Mouse (Mus musculus): ENCODE data around the gene Mpig6b. TPM values are rescaled to one million over a fixed set of nuclear protein-coding genes. Genes with fewer than 3 reads are reported as not detected.
A peak's percentile ranks its signal among the peaks of the same experiment; 100 is the strongest.
"Not testable (repeated sequence)": the region's sequence is repeated elsewhere in the genome, so short reads cannot be mapped to it uniquely, and the experiment has no call there.

The Mpig6b gene
- polyA plus RNA-seq, 1 experiment from 2014 or later, result 0.74 TPM

DNA sequence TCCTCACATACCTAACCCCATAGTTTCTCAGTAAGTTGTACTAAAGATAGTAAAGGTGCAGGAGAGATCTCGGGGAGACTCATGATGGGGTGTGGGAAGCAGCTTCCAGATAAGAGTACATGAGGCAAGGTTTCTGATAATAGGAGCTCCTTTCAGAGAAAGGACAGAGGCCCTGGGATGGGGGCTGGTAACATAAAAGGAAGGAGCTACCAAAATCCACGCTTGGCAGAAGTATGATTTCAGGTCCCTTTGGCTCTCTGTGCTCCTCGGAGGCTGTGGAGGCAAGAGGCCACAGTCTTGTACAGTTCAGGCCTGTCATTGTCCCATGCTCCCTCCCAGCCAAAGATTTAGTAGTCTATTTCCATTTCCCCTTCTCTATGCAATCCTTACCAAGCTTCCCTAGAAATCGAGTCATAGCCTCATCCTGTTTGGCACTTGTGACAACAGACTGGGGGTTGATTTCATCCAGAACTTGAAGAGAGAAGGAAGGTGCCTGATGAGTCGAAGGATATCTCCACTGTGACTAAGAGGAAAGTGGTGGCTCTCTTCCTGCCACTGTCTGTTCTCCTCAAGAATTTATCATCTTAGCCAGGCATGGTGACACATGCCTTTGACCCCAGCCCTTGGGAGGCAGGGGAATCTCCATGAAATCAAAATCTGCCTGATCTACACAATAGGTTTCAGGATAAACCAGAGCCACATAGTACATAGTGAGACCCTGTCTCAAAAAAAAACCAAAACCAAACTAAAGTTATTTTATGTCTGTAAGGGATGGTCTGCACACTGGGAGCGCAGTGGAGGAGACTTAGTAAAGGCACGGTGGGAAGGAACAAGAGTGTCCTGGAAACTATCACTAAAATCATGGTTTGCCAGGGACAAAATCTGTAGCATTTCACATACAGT is 20.8 kb downstream of the Mpig6b start:
- DNase-seq (ENCODE audit: low spot score) (no peak), ATAC-seq (replicated peaks; ENCODE audit: insufficient number of reproducible peaks, low FRiP score, low TSS enrichment, low read depth) (no peak)
- H3K4me2 ChIP-seq (ENCODE audit: low read depth, low read length), result peak overlapping the region; percentile 87; the same call in 1 of the 2 replicates
- no peaks in the 10 kb centered on the region for H3K9me3 ChIP-seq (replicated peaks; ENCODE audit: control insufficient read depth, low read length)
- no peak overlapping the region for H3K9ac ChIP-seq (replicated peaks; ENCODE audit: low read length)
- H3K27me3 ChIP-seq (ENCODE audit: control insufficient read depth, insufficient read depth, low read length), result no peaks in the 10 kb centered on the region
- no peak overlapping the region for H3K27ac ChIP-seq (replicated peaks; ENCODE audit: low read depth, low read length)
- H3K36me3 ChIP-seq (replicated peaks; ENCODE audit: control insufficient read depth, insufficient read depth, low read depth, low read length), result no peaks in the 10 kb centered on the region
- no peaks in the 10 kb centered on the region; the same call in 1 of the 2 replicates for H3K4me1 ChIP-seq (ENCODE audit: control insufficient read depth, insufficient read depth, low read length)
- peak overlapping the region; percentile 41; the same call in 1 of the 2 replicates for H3K4me3 ChIP-seq (ENCODE audit: low read depth, low read length)
- 92% methylated on average over 7 of the region's 7 CpGs for WGBS

DNA sequence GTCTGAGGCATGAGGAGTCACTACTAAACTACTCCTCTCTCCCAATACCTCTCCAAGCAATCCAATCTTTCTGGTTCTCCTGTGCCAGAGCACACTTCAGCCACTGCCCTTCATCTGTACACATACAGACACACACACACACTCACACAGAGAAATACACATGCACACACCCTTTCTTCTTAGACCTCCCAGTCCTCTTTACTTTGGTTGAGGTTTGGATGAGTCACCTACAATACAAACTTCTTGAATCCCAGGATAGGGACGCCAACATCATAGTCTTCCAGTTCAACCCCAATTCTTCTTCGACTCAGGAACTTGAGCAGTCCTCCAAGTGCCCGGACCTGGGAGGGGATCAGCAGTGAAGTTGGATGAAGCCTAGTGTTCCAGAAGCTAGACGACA is 22.2 kb downstream of the Mpig6b start:
- no peak overlapping the region for H3K9ac ChIP-seq (replicated peaks; ENCODE audit: low read length)
- 86% methylated on average over 4 of the region's 4 CpGs for WGBS
- H3K27me3 ChIP-seq (ENCODE audit: control insufficient read depth, insufficient read depth, low read length), result no peaks in the 10 kb centered on the region
- H3K4me2 ChIP-seq (ENCODE audit: low read depth, low read length), result no peak overlapping the region
- no peak overlapping the region for H3K27ac ChIP-seq (replicated peaks; ENCODE audit: low read depth, low read length)
- H3K36me3 ChIP-seq (replicated peaks; ENCODE audit: control insufficient read depth, insufficient read depth, low read depth, low read length), result no peaks in the 10 kb centered on the region
- ATAC-seq (replicated peaks; ENCODE audit: insufficient number of reproducible peaks, low FRiP score, low TSS enrichment, low read depth) (no peak), DNase-seq (ENCODE audit: low spot score) (no peak)
- H3K9me3 ChIP-seq (replicated peaks; ENCODE audit: control insufficient read depth, low read length), result no peaks in the 10 kb centered on the region
- H3K4me1 ChIP-seq (ENCODE audit: control insufficient read depth, insufficient read depth, low read length), result no peaks in the 10 kb centered on the region
- no peak overlapping the region for H3K4me3 ChIP-seq (ENCODE audit: low read depth, low read length)

DNA sequence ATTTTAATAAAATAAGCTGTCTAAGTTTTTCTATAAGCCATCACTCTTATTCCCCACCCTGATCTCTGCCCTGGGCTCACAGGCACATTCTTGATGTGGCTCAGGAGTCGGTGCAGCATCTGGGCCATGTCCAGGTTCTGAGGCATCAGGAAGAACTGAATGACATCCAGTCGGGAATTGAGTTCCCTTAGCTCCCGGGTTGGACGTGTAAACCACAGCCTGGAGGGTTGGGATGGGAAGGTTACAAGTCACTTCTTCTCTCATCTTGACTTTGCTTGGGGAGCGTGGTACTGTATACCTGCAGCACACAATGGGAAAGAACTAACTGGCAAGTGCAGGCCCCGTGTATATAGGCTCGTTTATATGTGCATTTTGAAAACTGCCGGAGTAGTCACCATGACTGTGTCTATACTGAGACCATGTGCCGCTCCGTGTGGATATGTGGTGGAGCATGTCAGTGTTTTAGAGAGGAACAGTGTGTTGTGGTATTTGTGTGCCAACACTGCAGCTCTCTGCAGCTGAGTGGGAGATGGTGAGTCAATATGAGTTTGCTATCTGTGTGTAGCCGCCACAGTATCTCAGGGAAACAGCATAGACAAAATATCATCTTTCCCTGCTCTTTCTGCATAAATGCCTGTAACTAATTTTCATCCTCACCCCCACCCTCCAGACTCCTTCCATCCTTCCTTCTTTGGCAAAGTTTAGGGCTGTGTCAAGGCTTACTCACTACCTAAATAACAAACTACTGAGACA is 26.7 kb downstream of the Mpig6b start:
- Histone ChIP-seq H3K4me2 (ENCODE audit: low read depth, low read length) (no peak overlapping the region), H3K9me3 (replicated peaks; ENCODE audit: control insufficient read depth, low read length) (no peaks in the 10 kb centered on the region), H3K36me3 (replicated peaks; ENCODE audit: control insufficient read depth, insufficient read depth, low read depth, low read length) (no peaks in the 10 kb centered on the region), H3K27me3 (ENCODE audit: control insufficient read depth, insufficient read depth, low read length) (no peaks in the 10 kb centered on the region), H3K4me3 (ENCODE audit: low read depth, low read length) (no peak overlapping the region), H3K9ac (replicated peaks; ENCODE audit: low read length) (no peak overlapping the region), H3K27ac (replicated peaks; ENCODE audit: low read depth, low read length) (no peak overlapping the region), H3K4me1 (ENCODE audit: control insufficient read depth, insufficient read depth, low read length) (no peaks in the 10 kb centered on the region)
- ATAC-seq (replicated peaks; ENCODE audit: insufficient number of reproducible peaks, low FRiP score, low TSS enrichment, low read depth), result no peak
- DNase-seq (ENCODE audit: low spot score), result no peak
- 87% methylated on average over 11 of the region's 11 CpGs for WGBS

DNA sequence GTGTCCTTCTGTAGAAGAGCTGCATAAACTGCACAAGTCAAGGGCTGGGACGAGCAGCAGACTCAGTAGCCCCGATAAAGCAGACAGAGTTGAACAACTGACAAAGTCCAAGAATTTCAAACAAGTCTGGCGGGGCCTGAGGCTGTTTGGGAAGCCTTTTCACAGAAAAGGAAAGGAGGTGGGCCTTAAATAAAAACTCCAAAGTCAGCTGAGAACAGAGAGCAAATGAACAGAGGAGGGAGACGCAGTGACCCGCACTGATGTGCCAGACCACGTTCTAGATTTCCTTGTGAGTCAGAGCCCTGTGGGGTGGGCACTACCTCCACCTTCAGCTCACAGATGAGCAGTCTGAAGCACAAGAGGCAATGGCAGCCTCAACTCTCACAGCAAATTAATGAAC is 31.1 kb downstream of the Mpig6b start:
- DNase-seq (ENCODE audit: low spot score) (no peak), ATAC-seq (replicated peaks; ENCODE audit: insufficient number of reproducible peaks, low FRiP score, low TSS enrichment, low read depth) (no peak)
- Histone ChIP-seq H3K36me3 (replicated peaks; ENCODE audit: control insufficient read depth, insufficient read depth, low read depth, low read length) (no peaks in the 10 kb centered on the region), H3K4me3 (ENCODE audit: low read depth, low read length) (no peak overlapping the region), H3K9me3 (replicated peaks; ENCODE audit: control insufficient read depth, low read length) (no peaks in the 10 kb centered on the region), H3K9ac (replicated peaks; ENCODE audit: low read length) (no peak overlapping the region), H3K4me1 (ENCODE audit: control insufficient read depth, insufficient read depth, low read length) (no peaks in the 10 kb centered on the region), H3K27ac (replicated peaks; ENCODE audit: low read depth, low read length) (no peak overlapping the region), H3K27me3 (ENCODE audit: control insufficient read depth, insufficient read depth, low read length) (no peaks in the 10 kb centered on the region), H3K4me2 (ENCODE audit: low read depth, low read length) (no peak overlapping the region)
- WGBS, result 62% methylated on average over 6 of the region's 6 CpGs

DNA sequence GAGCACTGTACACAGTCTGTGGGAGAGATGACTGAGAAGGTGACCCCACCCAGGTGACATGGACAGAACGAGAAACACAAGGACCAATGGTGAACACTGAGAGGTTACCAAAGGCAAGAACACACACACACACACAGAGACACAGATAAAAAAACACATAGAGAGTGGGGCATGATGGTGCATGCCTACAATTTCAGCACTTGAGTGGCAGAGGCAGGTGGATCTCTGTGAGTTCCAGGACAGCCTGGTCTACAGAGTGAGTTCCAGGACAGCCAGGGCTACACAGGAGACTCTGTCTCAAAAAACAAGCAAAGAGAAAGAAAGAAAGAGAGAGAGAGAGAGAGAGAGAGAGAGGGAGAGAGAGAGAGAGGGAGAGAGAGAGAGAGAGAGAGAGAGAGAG is 32.3 kb downstream of the Mpig6b start:
- H3K27me3 ChIP-seq (ENCODE audit: control insufficient read depth, insufficient read depth, low read length); H3K9ac ChIP-seq (replicated peaks; ENCODE audit: low read length); ATAC-seq (replicated peaks; ENCODE audit: insufficient number of reproducible peaks, low FRiP score, low TSS enrichment, low read depth); DNase-seq (ENCODE audit: low spot score); H3K4me1 ChIP-seq (ENCODE audit: control insufficient read depth, insufficient read depth, low read length); H3K4me2 ChIP-seq (ENCODE audit: low read depth, low read length); H3K36me3 ChIP-seq (replicated peaks; ENCODE audit: control insufficient read depth, insufficient read depth, low read depth, low read length); H3K9me3 ChIP-seq (replicated peaks; ENCODE audit: control insufficient read depth, low read length); H3K4me3 ChIP-seq (ENCODE audit: low read depth, low read length); H3K27ac ChIP-seq (replicated peaks; ENCODE audit: low read depth, low read length): not testable (repeated sequence)
- 78% methylated on average over 1 of the region's 1 CpGs for WGBS

DNA sequence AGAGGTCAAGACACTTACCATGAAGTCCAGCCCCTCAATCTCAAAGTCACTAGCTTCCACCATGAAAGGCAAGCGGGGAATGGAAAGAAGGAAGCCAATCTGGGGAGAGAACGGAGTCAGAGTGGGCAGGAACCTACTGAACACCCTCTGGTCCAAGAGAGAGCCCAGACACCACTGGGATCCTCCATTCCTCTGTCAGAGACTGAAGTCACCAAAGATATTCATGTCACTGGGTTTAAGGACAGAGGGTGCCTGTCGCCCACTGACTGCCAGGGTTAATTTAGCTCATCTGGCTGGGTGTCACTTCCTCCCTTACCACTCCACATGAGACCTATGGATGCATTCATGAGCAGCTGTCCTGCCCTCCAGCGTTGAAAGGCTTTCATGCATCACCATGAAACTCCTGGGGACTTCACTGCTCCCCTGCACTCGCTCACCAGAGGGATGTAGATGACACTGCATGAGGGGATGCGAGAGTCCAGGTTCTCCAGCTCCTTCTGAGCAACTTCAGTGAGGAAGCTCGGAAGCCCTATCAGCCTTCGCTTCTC is 33.6 kb downstream of the Mpig6b start:
- Histone ChIP-seq H3K4me3 (ENCODE audit: low read depth, low read length) (no peak overlapping the region), H3K36me3 (replicated peaks; ENCODE audit: control insufficient read depth, insufficient read depth, low read depth, low read length) (no peaks in the 10 kb centered on the region), H3K9me3 (replicated peaks; ENCODE audit: control insufficient read depth, low read length) (no peaks in the 10 kb centered on the region), H3K4me2 (ENCODE audit: low read depth, low read length) (no peak overlapping the region), H3K4me1 (ENCODE audit: control insufficient read depth, insufficient read depth, low read length) (peaks cover 3% of the 10 kb centered on the region), H3K27ac (replicated peaks; ENCODE audit: low read depth, low read length) (no peak overlapping the region), H3K9ac (replicated peaks; ENCODE audit: low read length) (no peak overlapping the region), H3K27me3 (ENCODE audit: control insufficient read depth, insufficient read depth, low read length) (no peaks in the 10 kb centered on the region)
- DNase-seq (ENCODE audit: low spot score) (no peak), ATAC-seq (replicated peaks; ENCODE audit: insufficient number of reproducible peaks, low FRiP score, low TSS enrichment, low read depth) (no peak)
- WGBS, result 69% methylated on average over 8 of the region's 8 CpGs

GRCm38 (mm10) chr17:35031880-35032279 is 34.1 kb downstream of the Mpig6b start:
- H3K4me2 ChIP-seq (ENCODE audit: low read depth, low read length), result no peak overlapping the region
- no peak overlapping the region for H3K4me3 ChIP-seq (ENCODE audit: low read depth, low read length)
- H3K9ac ChIP-seq (replicated peaks; ENCODE audit: low read length), result no peak overlapping the region
- peaks cover 3% of the 10 kb centered on the region for H3K4me1 ChIP-seq (ENCODE audit: control insufficient read depth, insufficient read depth, low read length)
- no peak overlapping the region for H3K27ac ChIP-seq (replicated peaks; ENCODE audit: low read depth, low read length)
- DNase-seq (ENCODE audit: low spot score) (no peak), ATAC-seq (replicated peaks; ENCODE audit: insufficient number of reproducible peaks, low FRiP score, low TSS enrichment, low read depth) (no peak)
- whole genome bisulfite sequencing, result 75% methylated on average over 7 of the region's 7 CpGs
- no peaks in the 10 kb centered on the region for H3K36me3 ChIP-seq (replicated peaks; ENCODE audit: control insufficient read depth, insufficient read depth, low read depth, low read length)
- no peaks in the 10 kb centered on the region for H3K27me3 ChIP-seq (ENCODE audit: control insufficient read depth, insufficient read depth, low read length)
- no peaks in the 10 kb centered on the region for H3K9me3 ChIP-seq (replicated peaks; ENCODE audit: control insufficient read depth, low read length)

DNA sequence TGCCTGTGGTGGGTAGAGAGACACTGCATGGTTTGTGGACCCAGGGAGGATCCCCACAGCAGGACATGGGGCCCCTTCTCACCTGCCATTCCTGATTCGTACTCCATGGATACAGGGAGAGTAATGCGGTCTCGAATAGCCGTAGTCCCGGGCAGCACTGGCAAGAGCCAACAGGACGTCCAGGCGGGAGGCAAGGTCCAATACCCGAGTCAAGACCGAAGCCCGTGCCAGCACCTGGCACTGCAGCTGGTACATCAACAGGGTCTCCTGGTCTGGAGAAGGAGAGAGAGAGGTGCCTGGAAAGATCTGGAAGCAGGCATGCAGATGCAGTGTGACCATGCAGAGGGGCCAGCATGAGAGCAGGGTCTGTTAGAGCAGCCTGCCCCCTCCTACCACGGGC is 34.7 kb downstream of the Mpig6b start:
- H3K27ac ChIP-seq (replicated peaks; ENCODE audit: low read depth, low read length), result no peak overlapping the region

More for the DNA sequence above, 34.7 kb downstream of the Mpig6b start:
- no peak overlapping the region for H3K4me3 ChIP-seq (ENCODE audit: low read depth, low read length)
- H3K4me1 ChIP-seq (ENCODE audit: control insufficient read depth, insufficient read depth, low read length), result peaks cover 3% of the 10 kb centered on the region
- DNase-seq (ENCODE audit: low spot score), result no peak
- H3K4me2 ChIP-seq (ENCODE audit: low read depth, low read length), result no peak overlapping the region
- H3K27me3 ChIP-seq (ENCODE audit: control insufficient read depth, insufficient read depth, low read length), result no peaks in the 10 kb centered on the region
- no peaks in the 10 kb centered on the region for H3K9me3 ChIP-seq (replicated peaks; ENCODE audit: control insufficient read depth, low read length)
- no peaks in the 10 kb centered on the region for H3K36me3 ChIP-seq (replicated peaks; ENCODE audit: control insufficient read depth, insufficient read depth, low read depth, low read length)
- ATAC-seq (replicated peaks; ENCODE audit: insufficient number of reproducible peaks, low FRiP score, low TSS enrichment, low read depth), result no peak
- H3K9ac ChIP-seq (replicated peaks; ENCODE audit: low read length), result no peak overlapping the region
- WGBS, result 94% methylated on average over 11 of the region's 11 CpGs

Measured in embryonic facial prominence, embryonic 11.5 days (tissue).